Mouse (Mus musculus) frontal cortex, postnatal 10 days (tissue): Measurements from ENCODE around the gene Prl8a9.

ENCODE experiments used
- DNase-seq, 2 experiments: peaks; one replicate each; pipeline ENCODE4 v3.0.0; 2022; ENCODE audit warnings: low spot score in 2 of 2, mixed read lengths in 1 of 2

Gene Prl8a9

GRCm38 (mm10) chr13:27564506-27564905 is at the start of gene Prl8a9:
Prl8a9 (minus strand) TSS chr13:27564606.
- no peak for DNase-seq

DNA sequence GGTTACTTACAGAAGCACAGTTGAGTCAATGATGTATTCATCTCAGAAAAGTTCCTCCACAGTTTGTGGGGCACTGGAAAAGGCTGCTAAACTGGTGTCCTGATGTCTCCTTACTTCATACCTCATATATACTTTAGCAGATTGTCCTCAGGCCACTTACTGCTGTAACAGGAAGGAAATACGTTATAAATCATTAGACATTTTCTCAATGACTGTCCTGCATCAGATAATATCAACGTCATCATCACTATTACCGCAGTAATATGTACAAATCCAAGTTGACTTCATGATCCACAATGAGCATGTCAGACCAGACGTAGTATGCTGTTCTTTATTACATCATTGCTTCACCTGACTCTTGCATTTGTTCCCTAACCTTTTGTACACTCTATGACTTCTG is 46.1 kb upstream of the Prl8a9 start, which contains the start of gene Prl7b1:
Prl7b1 (minus strand) TSS at position 101 of the 400 bp plus-strand sequence.
- no peak for DNase-seq

DNA sequence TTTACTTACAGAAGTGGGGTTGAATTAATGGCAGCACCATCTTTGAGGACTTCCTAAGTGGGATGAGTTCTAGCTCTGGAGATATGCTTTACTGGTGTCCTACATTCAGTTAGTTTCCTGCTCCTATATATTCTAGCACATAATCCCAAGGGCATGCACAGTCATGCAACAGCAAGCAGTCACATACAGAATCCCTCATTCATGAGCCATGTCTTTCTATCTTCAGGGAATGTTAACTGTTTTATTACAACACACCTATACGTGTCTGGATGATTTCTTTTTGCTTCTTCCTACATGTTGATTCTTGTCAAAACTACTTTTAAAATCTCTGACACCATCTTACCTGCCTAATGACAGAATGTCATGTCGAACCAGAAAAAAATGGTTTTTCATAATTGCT is 17.7 kb upstream of the Prl8a9 start, which contains the start of gene Prl8a1:
Prl8a1 (minus strand) TSS at position 101 of the 400 bp plus-strand sequence.
- DNase-seq, result no peak

GRCm38 (mm10) chr13:27553336-27553735 is 11.1 kb downstream of the Prl8a9 start:
- no peak for DNase-seq

- DNase-seq, result no peak
Measured at GRCm38 (mm10) chr13:27523156-27523555, 41.2 kb downstream of the Prl8a9 start.

DNA sequence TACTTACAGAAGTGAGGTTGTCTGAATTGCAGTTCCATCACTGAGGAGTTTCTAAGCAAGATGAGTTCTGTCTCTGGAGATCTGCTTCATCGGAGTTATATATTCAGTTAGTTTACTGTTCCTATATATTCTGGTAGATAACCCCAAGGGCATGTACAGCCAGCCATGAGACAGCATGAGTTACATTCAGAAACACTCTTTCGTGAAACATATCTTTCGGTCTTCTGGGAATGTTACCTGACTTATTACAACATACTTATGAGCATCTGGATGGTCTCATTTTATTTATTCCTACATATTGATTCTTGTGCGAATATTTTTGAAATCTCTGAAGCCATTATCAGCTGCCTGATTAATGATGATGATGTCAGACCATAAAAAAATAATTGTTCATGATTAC is 51.3 kb downstream of the Prl8a9 start, which contains the start of gene Prl8a8:
Prl8a8 (minus strand) TSS at position 101 of the 400 bp plus-strand sequence.
- no peak for DNase-seq
